Comparison of ENCODE assay signal across 9 mouse cellular contexts in the genomic region with DNA sequence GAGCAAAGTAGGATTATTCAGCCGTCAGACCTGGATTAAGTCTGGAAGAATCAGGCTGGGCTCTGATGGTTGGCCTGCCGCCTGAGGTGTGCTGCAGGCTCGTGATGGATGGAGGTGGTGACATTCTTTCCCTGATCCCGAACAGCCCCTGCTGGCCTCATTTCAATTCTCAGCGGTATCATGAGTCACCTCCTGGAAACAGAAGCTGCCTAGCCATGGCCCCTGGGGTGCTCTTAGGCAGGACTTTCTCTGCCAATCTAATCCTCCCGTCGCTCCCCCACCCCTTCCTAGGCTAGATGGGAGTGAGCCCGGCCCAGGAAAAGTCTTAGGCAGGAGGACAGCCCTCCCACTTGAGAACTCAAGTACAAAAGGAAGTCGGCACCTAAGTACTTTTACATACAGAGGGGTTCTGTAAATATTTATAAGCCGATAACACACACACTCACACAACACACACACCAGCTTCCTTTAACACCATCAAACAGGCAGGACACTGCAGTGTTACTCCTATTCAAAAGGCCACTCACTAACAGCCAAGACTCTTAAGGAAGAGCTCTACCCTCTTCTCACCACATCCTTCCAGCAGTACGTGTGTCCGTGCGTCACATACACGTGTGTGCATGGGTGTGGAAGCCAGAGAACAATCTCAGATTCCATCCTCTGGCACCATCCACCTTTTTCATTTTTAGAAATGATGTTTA.
A peak's percentile ranks its signal among the peaks of the same experiment; 100 is the strongest.
DNase-seq lines count a peak whose midpoint lies in the region; ATAC-seq and TF ChIP-seq lines count a peak whose summit lies in the region.
"Had no signal": no experiment of that assay in that cellular context is flagged by ENCODE, and none has a peak within 500 bp of the region (broad histone marks: within the 10 kb centered on the region; RNA-seq: fewer than 3 reads in every experiment).

No protein-coding gene starts in this region.

- H3K4me1 ChIP-seq in forebrain, embryonic 13.5 days, result peaks cover 67% of the 10 kb centered on the region
- H3K4me1 ChIP-seq in forebrain, embryonic 16.5 days (replicated peaks; ENCODE audit: control insufficient read depth, insufficient read depth, low read length), result peaks cover 37% of the 10 kb centered on the region
- H3K4me1 ChIP-seq in heart, embryonic 10.5 days, result peaks cover 55% of the 10 kb centered on the region
- peaks cover 11% of the 10 kb centered on the region for H3K4me1 ChIP-seq in kidney, embryonic 16.5 days (ENCODE audit: insufficient read depth, low read length)
- peaks cover 44% of the 10 kb centered on the region for H3K4me1 ChIP-seq in neural tube, embryonic 12.5 days
- H3K4me1 ChIP-seq in liver, postnatal 0 days (ENCODE audit: insufficient read depth), result no peaks in the 10 kb centered on the region

- no peak overlapping the region for H3K4me3 ChIP-seq in forebrain, embryonic 13.5 days
- no peak overlapping the region for H3K4me3 ChIP-seq in forebrain, embryonic 16.5 days (replicated peaks; ENCODE audit: low read length)
- H3K4me3 ChIP-seq in heart, embryonic 10.5 days, result 0 out of 2 replicates have a peak overlapping the region, but pooled peaks have one; percentile 15
- H3K4me3 ChIP-seq in kidney, embryonic 16.5 days (ENCODE audit: low read length), result no peak overlapping the region
- H3K4me3 ChIP-seq in neural tube, embryonic 12.5 days, result no peak overlapping the region
- no peak overlapping the region for H3K4me3 ChIP-seq in liver, postnatal 0 days (ENCODE audit: low read depth, low read length)
- H3K4me3 ChIP-seq: embryonic facial prominence, embryonic 12.5 days had no signal

- DNase-seq in cerebellum, adult 9-10 months, result peak; percentile 87
- peak; percentile 85 for DNase-seq in heart, embryonic 10.5 days (ENCODE audit: low spot score)
- DNase-seq in liver, postnatal 0 days, result no peak
- DNase-seq in thymus, postnatal 14 days, result no peak

- ATAC-seq in forebrain, embryonic 13.5 days, result no peak
- ATAC-seq in forebrain, embryonic 16.5 days, result no peak
- peak; percentile 62; the same call in 1 of the 2 replicates for ATAC-seq in kidney, embryonic 16.5 days (ENCODE audit: low FRiP score, low TSS enrichment)
- ATAC-seq in neural tube, embryonic 12.5 days (ENCODE audit: low FRiP score, low read depth), result 0 out of 2 replicates have a peak, but pooled peaks have one; percentile 25
- no peak for ATAC-seq in liver, postnatal 0 days

- no peak overlapping the region for H3K9ac ChIP-seq in forebrain, embryonic 13.5 days
- H3K9ac ChIP-seq in forebrain, embryonic 16.5 days (replicated peaks; ENCODE audit: low read depth, low read length), result no peak overlapping the region
- no peak overlapping the region for H3K9ac ChIP-seq in kidney, embryonic 16.5 days (replicated peaks; ENCODE audit: low read length)
- H3K9ac ChIP-seq in neural tube, embryonic 12.5 days, result no peak overlapping the region
- no peak overlapping the region for H3K9ac ChIP-seq in liver, postnatal 0 days (replicated peaks)
- H3K9ac ChIP-seq: embryonic facial prominence, embryonic 12.5 days had no signal

- H3K4me2 ChIP-seq in forebrain, embryonic 13.5 days, result peak overlapping the region; percentile 26
- H3K4me2 ChIP-seq in forebrain, embryonic 16.5 days (ENCODE audit: low read length), result no peak overlapping the region; the same call in 1 of the 2 replicates
- no peak overlapping the region for H3K4me2 ChIP-seq in kidney, embryonic 16.5 days (replicated peaks; ENCODE audit: low read depth, low read length)
- peak overlapping the region; percentile 20; the same call in 1 of the 2 replicates for H3K4me2 ChIP-seq in neural tube, embryonic 12.5 days (replicated peaks)
- H3K4me2 ChIP-seq in liver, postnatal 0 days (ENCODE audit: low read depth, low read length), result no peak overlapping the region
- H3K4me2 ChIP-seq: embryonic facial prominence, embryonic 12.5 days had no signal

- WGBS in forebrain, embryonic 13.5 days, result 22% methylated on average over 14 of the region's 14 CpGs
- 20% methylated on average over 14 of the region's 14 CpGs for WGBS in forebrain, embryonic 16.5 days
- WGBS in heart, embryonic 10.5 days, result 10% methylated on average over 14 of the region's 14 CpGs
- WGBS in kidney, embryonic 16.5 days, result 25% methylated on average over 14 of the region's 14 CpGs
- 32% methylated on average over 14 of the region's 14 CpGs for WGBS in neural tube, embryonic 12.5 days
- 40% methylated on average over 14 of the region's 14 CpGs for WGBS in liver, postnatal 0 days (ENCODE audit: insufficient replicate concordance)

- no peak for TF ChIP-seq CTCF in liver, postnatal 0 days (IDR thresholded peaks at IDR 0.05; ENCODE audit: low read depth)

- H3K27me3 ChIP-seq in forebrain, embryonic 13.5 days, result no peaks in the 10 kb centered on the region
- no peaks in the 10 kb centered on the region for H3K27me3 ChIP-seq in forebrain, embryonic 16.5 days (replicated peaks; ENCODE audit: control insufficient read depth, insufficient read depth, low read length)
- peaks cover 11% of the 10 kb centered on the region; the same call in 1 of the 2 replicates for H3K27me3 ChIP-seq in heart, embryonic 10.5 days (ENCODE audit: insufficient read depth, poor library complexity, severe bottlenecking)
- no peaks in the 10 kb centered on the region for H3K27me3 ChIP-seq in kidney, embryonic 16.5 days (ENCODE audit: insufficient read depth, low read length)
- H3K27me3 ChIP-seq in neural tube, embryonic 12.5 days (replicated peaks), result no peaks in the 10 kb centered on the region
- H3K27me3 ChIP-seq in liver, postnatal 0 days (ENCODE audit: insufficient read depth, low read length), result no peaks in the 10 kb centered on the region
- H3K27me3 ChIP-seq: embryonic facial prominence, embryonic 12.5 days had no signal

- peaks cover 15% of the 10 kb centered on the region; the same call in 1 of the 2 replicates for H3K36me3 ChIP-seq in forebrain, embryonic 13.5 days (ENCODE audit: poor library complexity, severe bottlenecking)
- no peaks in the 10 kb centered on the region for H3K36me3 ChIP-seq in forebrain, embryonic 16.5 days (ENCODE audit: control insufficient read depth, insufficient read depth)
- H3K36me3 ChIP-seq in heart, embryonic 10.5 days, result peaks cover 6% of the 10 kb centered on the region
- H3K36me3 ChIP-seq in kidney, embryonic 16.5 days (ENCODE audit: insufficient read depth, low read length), result no peaks in the 10 kb centered on the region
- no peaks in the 10 kb centered on the region for H3K36me3 ChIP-seq in neural tube, embryonic 12.5 days
- no peaks in the 10 kb centered on the region for H3K36me3 ChIP-seq in liver, postnatal 0 days (replicated peaks; ENCODE audit: insufficient read depth, low read length)

- TF ChIP-seq EP300 in liver, postnatal 0 days (IDR thresholded peaks at IDR 0.05; ENCODE audit: low read depth), result no peak

- H3K27ac ChIP-seq in forebrain, embryonic 13.5 days, result 0 out of 2 replicates have a peak overlapping the region, but pooled peaks have one; percentile 10
- H3K27ac ChIP-seq in forebrain, embryonic 16.5 days (ENCODE audit: low read length), result no peak overlapping the region
- peak overlapping the region; percentile 42; the same call in 1 of the 2 replicates for H3K27ac ChIP-seq in heart, embryonic 10.5 days
- no peak overlapping the region for H3K27ac ChIP-seq in kidney, embryonic 16.5 days (ENCODE audit: low read length)
- no peak overlapping the region for H3K27ac ChIP-seq in neural tube, embryonic 12.5 days
- H3K27ac ChIP-seq in liver, postnatal 0 days (ENCODE audit: low read depth), result no peak overlapping the region
- H3K27ac ChIP-seq: embryonic facial prominence, embryonic 12.5 days had no signal

- H3K9me3 ChIP-seq in forebrain, embryonic 13.5 days (replicated peaks), result no peaks in the 10 kb centered on the region
- H3K9me3 ChIP-seq in forebrain, embryonic 16.5 days (ENCODE audit: control insufficient read depth, low read length), result no peaks in the 10 kb centered on the region
- no peaks in the 10 kb centered on the region for H3K9me3 ChIP-seq in heart, embryonic 10.5 days
- H3K9me3 ChIP-seq in kidney, embryonic 16.5 days (ENCODE audit: low read length), result 0 out of 2 replicates have a peak, but pooled peaks cover 3% of the 10 kb centered on the region
- H3K9me3 ChIP-seq in neural tube, embryonic 12.5 days, result no peaks in the 10 kb centered on the region
- H3K9me3 ChIP-seq in liver, postnatal 0 days (ENCODE audit: low read length), result no peaks in the 10 kb centered on the region

Comparison
In these comparisons a context has a peak if more than half of its experiments do, and no peak if none do; other contexts are left out.
1. H3K27ac ChIP-seq: peak in forebrain, embryonic 13.5 days (single experiment) and heart, embryonic 10.5 days (single experiment); none in forebrain, embryonic 16.5 days (single experiment), kidney, embryonic 16.5 days (single experiment), neural tube, embryonic 12.5 days (single experiment) and liver, postnatal 0 days (single experiment).
2. H3K4me2 ChIP-seq: peak in forebrain, embryonic 13.5 days (single experiment) and neural tube, embryonic 12.5 days (single experiment); none in forebrain, embryonic 16.5 days (single experiment), kidney, embryonic 16.5 days (single experiment) and liver, postnatal 0 days (single experiment).
3. ATAC-seq: peak in kidney, embryonic 16.5 days (single experiment) and neural tube, embryonic 12.5 days (single experiment); none in forebrain, embryonic 13.5 days (single experiment), forebrain, embryonic 16.5 days (single experiment) and liver, postnatal 0 days (single experiment).
4. DNase-seq: peak in cerebellum, adult 9-10 months (single experiment) and heart, embryonic 10.5 days (single experiment); none in liver, postnatal 0 days (single experiment) and thymus, postnatal 14 days (single experiment).